Mouse (Mus musculus) olfactory bulb, adult 2 months (tissue): ENCODE data around the gene Gm10197. TPM values are rescaled to one million over a fixed set of nuclear protein-coding genes. Genes with fewer than 3 reads are reported as not detected.

Source experiments
- H3K27ac ChIP-seq: fragments of 200-500 bp; 2 replicates; pipeline ENCODE4 v1.5.1; 2012; ENCODE audit warnings: low read depth, low read length; ENCODE audit not compliant: insufficient read depth
- H3K4me1 ChIP-seq: fragments of 200-500 bp; 2 replicates; pipeline ENCODE4 v1.6.1; 2012; ENCODE audit warnings: low read length; ENCODE audit not compliant: control insufficient read depth, insufficient read depth
- H3K4me3 ChIP-seq: fragments of 200-500 bp; 2 replicates; pipeline ENCODE4 v1.5.1; 2012; ENCODE audit warnings: mild to moderate bottlenecking, low read depth, low read length, moderate library complexity; ENCODE audit not compliant: insufficient read depth
- CTCF ChIP-seq: fragments of 200-500 bp; IDR thresholded peaks from 2 replicates; pipeline ENCODE4 v1.5.1; 2012; ENCODE audit warnings: low read depth, mild to moderate bottlenecking, low read length, moderate library complexity; ENCODE audit not compliant: insufficient read depth
- POLR2A ChIP-seq: fragments of 200-500 bp; IDR thresholded peaks from 2 replicates; pipeline ENCODE4 v1.6.1; 2012; ENCODE audit warnings: mild to moderate bottlenecking, low read depth, low read length, moderate library complexity; ENCODE audit not compliant: insufficient read depth
- WGBS: fragments of 180-500 bp; shearing (Covaris S2); methylation state at CpG from one replicate; pipeline ENCODE4 v1.1.7; 2018; 5-methylcytosine and 5-hydroxymethylcytosine counted together
- polyA plus RNA-seq: library from polyadenylated mRNA; stranded (reverse); fragments of >200 nt; gene quantifications from 2 replicates; pipeline ENCODE4 v1.2.4, GENCODE M21; 2012; ENCODE audit warnings: low replicate concordance; ENCODE audit not compliant: missing spikeins, insufficient read depth, insufficient read length

Gene Gm10197
- polyA plus RNA-seq, 1 experiment: not detected

DNA sequence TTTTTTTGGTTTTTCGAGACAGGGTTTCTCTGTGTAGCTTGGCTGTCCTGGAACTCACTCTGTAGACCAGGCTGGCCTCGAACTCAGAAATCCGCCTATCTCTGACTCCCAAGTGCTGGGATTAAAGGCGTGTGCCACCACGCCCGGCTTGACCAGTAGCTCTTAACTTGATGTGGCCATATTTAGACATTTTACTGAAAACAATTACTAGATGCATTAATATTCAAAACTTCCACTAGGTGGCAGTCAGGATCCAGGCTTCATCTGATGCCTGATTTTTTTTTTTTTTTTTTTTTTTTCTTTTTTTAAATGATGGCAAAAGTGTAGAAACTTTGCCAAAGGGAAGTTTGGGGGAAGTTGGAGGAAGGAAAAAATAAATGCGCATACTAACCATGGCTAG, 23.0 kb upstream of the Gm10197 start:
- Histone ChIP-seq H3K27ac (no peak overlapping the region), H3K4me1 (peaks cover 4% of the 10 kb centered on the region), H3K4me3 (no peak overlapping the region)
- WGBS: 10% methylated on average over 7 of the region's 7 CpGs
- TF ChIP-seq POLR2A (no peak), CTCF (no peak)

GRCm38 (mm10) chr19:53393646-53394045, 22.1 kb upstream of the Gm10197 start:
- Histone ChIP-seq H3K4me1 (peaks cover 4% of the 10 kb centered on the region), H3K27ac (no peak overlapping the region), H3K4me3 (no peak overlapping the region)
- no peak for TF ChIP-seq POLR2A
- TF ChIP-seq CTCF: no peak

GRCm38 (mm10) chr19:53392781-53393343, 21.3 kb upstream of the Gm10197 start:
- WGBS: 42% methylated on average over 8 of the region's 8 CpGs
- H3K4me1 ChIP-seq: peaks cover 4% of the 10 kb centered on the region
- no peak overlapping the region for H3K4me3 ChIP-seq
- no peak for TF ChIP-seq POLR2A
- no peak overlapping the region for H3K27ac ChIP-seq

DNA sequence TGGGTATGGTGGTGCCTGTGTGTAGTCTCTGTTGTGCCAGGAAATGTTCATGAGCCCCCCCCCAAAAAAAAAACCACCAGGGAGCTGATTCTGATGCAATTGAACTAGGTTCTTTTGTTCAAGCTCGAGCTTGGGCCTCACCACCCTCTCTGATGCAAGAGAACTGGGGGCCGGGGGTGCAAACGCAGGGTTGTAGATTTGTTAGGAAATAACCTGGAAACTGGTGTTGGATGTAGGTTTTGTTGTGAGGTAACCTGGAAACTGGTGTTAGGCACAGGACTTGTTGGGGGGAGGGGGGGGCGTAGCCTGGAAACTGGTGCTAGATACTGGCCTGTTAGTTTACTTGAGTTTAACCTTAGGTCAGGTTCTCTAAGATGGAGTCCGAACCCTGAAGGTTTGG, 20.2 kb upstream of the Gm10197 start:
- Histone ChIP-seq H3K4me3 (no peak overlapping the region), H3K27ac (no peak overlapping the region), H3K4me1 (peaks cover 4% of the 10 kb centered on the region)
- no peak for TF ChIP-seq POLR2A
- no peak for TF ChIP-seq CTCF
- WGBS: 73% methylated on average over 5 of the region's 5 CpGs

- 37% methylated on average over 8 of the region's 8 CpGs for WGBS
- peak overlapping the region; percentile 13; the same call in 1 of the 2 replicates for H3K4me3 ChIP-seq
- TF ChIP-seq CTCF: no peak
- H3K4me1 ChIP-seq: peaks cover 4% of the 10 kb centered on the region
- no peak overlapping the region for H3K27ac ChIP-seq
Measured at GRCm38 (mm10) chr19:53391386-53391785, 19.8 kb upstream of the Gm10197 start.

- Histone ChIP-seq H3K27ac (peak within 1 kb of the TSS; percentile 95), H3K4me1 (peaks cover 4% of the 10 kb centered on the region), H3K4me3 (peak within 1 kb of the TSS; percentile 99)
- TF ChIP-seq POLR2A: peak; percentile 78
- TF ChIP-seq CTCF: no peak
- WGBS: under 1% methylated on average over 48 of the region's 48 CpGs
Measured at GRCm38 (mm10) chr19:53390495-53391007, 19.0 kb upstream of the Gm10197 start, which contains the start of gene Smndc1. TSS of gene Smndc1 (minus strand) at chr19:53390578.

DNA sequence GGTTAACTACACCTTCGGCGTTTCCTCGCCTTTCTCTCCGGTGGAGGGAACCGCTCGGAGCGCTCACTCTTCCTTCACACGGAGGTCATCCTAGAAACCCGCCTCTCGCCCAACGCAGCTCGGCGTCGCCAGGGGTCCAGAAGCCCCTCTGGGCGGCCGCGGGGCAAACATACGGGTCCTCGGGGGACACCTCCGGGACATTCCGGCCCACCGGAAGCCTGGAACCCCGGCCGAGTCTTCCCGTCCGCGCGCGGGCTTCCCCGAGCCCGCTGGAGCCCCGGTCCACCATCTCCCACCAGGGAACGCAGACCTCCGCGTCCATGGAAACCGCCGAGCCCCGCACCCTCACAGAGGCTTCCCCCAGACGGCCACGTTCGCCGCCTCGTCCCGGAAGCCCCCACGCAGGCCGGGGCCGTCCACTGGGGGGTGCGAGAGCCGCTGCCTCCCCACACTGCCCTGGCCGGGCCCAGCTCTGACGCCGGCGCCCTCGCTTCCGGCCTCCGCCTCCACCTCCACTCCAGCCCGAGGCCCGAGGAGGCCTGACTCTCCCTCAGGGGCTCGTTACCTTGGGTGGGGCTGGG, 18.4 kb upstream of the Gm10197 start:
- TF ChIP-seq CTCF (no peak), POLR2A (no peak)
- H3K27ac ChIP-seq: peak overlapping the region; percentile 73
- H3K4me3 ChIP-seq: peak overlapping the region; percentile 99
- under 1% methylated on average over 59 of the region's 59 CpGs for WGBS
- peaks cover 4% of the 10 kb centered on the region for H3K4me1 ChIP-seq

DNA sequence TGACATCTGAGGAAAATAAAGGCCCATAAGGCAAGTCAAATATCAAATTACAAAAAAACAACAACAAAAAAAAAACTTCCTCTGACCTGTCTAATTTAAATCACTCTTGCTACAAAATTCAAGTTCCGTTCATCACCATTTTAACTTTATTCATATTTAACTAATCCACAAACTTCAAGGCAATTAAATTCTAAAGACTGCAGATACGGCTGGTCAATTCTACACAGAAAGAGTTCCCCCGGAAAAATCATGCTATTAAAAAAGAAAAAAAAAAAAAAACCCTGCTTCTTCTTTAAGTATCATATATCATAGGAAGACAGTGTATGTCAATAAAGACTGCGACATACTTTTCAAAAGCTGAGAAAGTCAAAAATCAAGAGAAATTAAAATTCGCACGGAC, 17.9 kb upstream of the Gm10197 start:
- TF ChIP-seq POLR2A (no peak), CTCF (no peak)
- 12% methylated on average over 6 of the region's 6 CpGs for WGBS
- no peak overlapping the region for H3K27ac ChIP-seq
- H3K4me3 ChIP-seq: peak overlapping the region; percentile 99
- peaks cover 3% of the 10 kb centered on the region for H3K4me1 ChIP-seq

DNA sequence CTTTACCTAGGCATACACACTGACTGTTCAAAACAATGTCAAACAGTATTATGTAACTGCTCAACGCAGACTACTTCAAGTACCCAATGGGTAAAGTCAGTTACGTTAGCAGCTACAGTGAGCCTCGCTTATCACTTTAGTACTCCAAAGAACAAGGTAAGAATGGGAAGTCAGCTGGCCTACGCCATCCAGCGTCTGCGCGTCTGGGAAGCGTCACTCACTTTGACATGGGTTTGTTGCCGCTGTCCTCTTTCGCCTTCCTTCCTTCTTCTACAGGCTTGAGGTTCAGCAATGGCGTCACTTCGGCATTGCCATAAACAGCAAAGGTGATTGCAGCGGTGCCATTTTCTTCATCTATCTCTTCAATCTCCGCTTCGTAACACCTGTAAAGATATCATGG, 11.8 kb upstream of the Gm10197 start:
- Histone ChIP-seq H3K27ac (no peak overlapping the region), H3K4me1 (no peaks in the 10 kb centered on the region), H3K4me3 (no peak overlapping the region)
- WGBS: 96% methylated on average over 15 of the region's 15 CpGs
- TF ChIP-seq CTCF: no peak
- no peak for TF ChIP-seq POLR2A

- Histone ChIP-seq H3K4me3 (no peak overlapping the region), H3K4me1 (no peaks in the 10 kb centered on the region), H3K27ac (no peak overlapping the region)
- 93% methylated on average over 10 of the region's 10 CpGs for WGBS
- TF ChIP-seq POLR2A (no peak), CTCF (no peak)
Measured at GRCm38 (mm10) chr19:53378421-53378820, 6.9 kb upstream of the Gm10197 start.
